Mouse (Mus musculus) gastrocnemius, adult 2 months (tissue): Measurements from ENCODE around the gene Evi2. TPM values are rescaled to one million over a fixed set of nuclear protein-coding genes. Genes with fewer than 3 reads are reported as not detected.
A peak's percentile ranks its signal among the peaks of the same experiment; 100 is the strongest.

ENCODE experiments used
- DNase-seq: peaks from one replicate; pipeline ENCODE4 v3.0.0; 2022
- H3K27ac ChIP-seq: fragments of 200-600 bp; 2 replicates; pipeline ENCODE4 v1.8.1; 2022; ENCODE audit warnings: mild to moderate bottlenecking
- H3K4me3 ChIP-seq: fragments of 200-600 bp; 2 replicates; pipeline ENCODE4 v1.8.1; 2022; ENCODE audit warnings: mild to moderate bottlenecking, moderate library complexity
- CTCF ChIP-seq: fragments of 200-600 bp; IDR thresholded peaks from 2 replicates; pipeline ENCODE4 v1.8.1; 2022; ENCODE audit warnings: antibody characterized with exemption, mild to moderate bottlenecking, moderate library complexity
- intact Hi-C: fragments of 180-260 bp; cut with DNase I; formaldehyde crosslinking; loops from one replicate; pipeline ENCODE4 v1.15.1; 2025
- total RNA-seq, 2 experiments: library from RNA; stranded (reverse); gene quantifications; 2 replicates each; pipeline ENCODE4 v1.2.3; 2021

The Evi2 gene
- total RNA-seq, 2 experiments from 2014 or later, result not detected

GRCm38 (mm10) chr11:79520772-79521171 lies 9.6 kb downstream of the Evi2 start:
- no peak for TF ChIP-seq CTCF
- intact Hi-C loops, result no loop called here
- Histone ChIP-seq H3K4me3 (no peak overlapping the region), H3K27ac (no peak overlapping the region)
- DNase-seq, result no peak

- Histone ChIP-seq H3K4me3 (no peak overlapping the region), H3K27ac (no peak overlapping the region)
- no peak for DNase-seq
- no peak for TF ChIP-seq CTCF
- intact Hi-C loops, result no loop called here
Measured at GRCm38 (mm10) chr11:79519878-79520291, 10.5 kb downstream of the Evi2 start.

GRCm38 (mm10) chr11:79519299-79519698 lies 11.1 kb downstream of the Evi2 start:
- 0 out of 2 replicates have a peak overlapping the region, but pooled peaks have one; percentile 21 for H3K27ac ChIP-seq
- TF ChIP-seq CTCF, result no peak
- DNase-seq, result no peak
- intact Hi-C loops, result no loop called here
- no peak overlapping the region for H3K4me3 ChIP-seq

DNA sequence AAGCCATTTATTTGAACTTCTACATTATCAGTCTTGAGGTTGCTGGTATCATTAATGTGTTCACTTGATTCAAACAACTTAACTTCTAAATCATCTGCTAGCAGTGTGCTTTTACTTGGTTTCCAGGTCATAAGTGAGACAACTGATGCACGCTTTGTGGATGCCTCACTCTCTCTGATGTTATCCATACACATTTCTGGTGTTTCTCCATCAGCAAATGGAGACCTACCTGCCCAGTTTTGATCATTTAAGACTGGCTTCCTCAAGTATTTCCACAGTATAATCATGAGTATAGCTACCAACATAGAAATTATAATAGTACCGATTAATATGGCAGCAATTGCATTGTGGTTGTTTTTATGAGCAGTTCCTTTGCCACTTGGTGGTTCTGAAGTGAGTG lies 14.6 kb downstream of the Evi2 start:
- TF ChIP-seq CTCF, result no peak
- no peak for DNase-seq
- Histone ChIP-seq H3K27ac (no peak overlapping the region), H3K4me3 (no peak overlapping the region)
- intact Hi-C loops, result no loop called here

GRCm38 (mm10) chr11:79515331-79515730 lies 15.1 kb downstream of the Evi2 start:
- no peak for TF ChIP-seq CTCF
- no peak overlapping the region for H3K4me3 ChIP-seq
- H3K27ac ChIP-seq, result no peak overlapping the region
- DNase-seq, result no peak
- intact Hi-C loops, result no loop called here

- no peak for DNase-seq
- no peak overlapping the region for H3K27ac ChIP-seq
- no peak overlapping the region for H3K4me3 ChIP-seq
- no peak for TF ChIP-seq CTCF
- intact Hi-C loops, result no loop called here
Measured at GRCm38 (mm10) chr11:79511970-79512369, 18.4 kb downstream of the Evi2 start.

DNA sequence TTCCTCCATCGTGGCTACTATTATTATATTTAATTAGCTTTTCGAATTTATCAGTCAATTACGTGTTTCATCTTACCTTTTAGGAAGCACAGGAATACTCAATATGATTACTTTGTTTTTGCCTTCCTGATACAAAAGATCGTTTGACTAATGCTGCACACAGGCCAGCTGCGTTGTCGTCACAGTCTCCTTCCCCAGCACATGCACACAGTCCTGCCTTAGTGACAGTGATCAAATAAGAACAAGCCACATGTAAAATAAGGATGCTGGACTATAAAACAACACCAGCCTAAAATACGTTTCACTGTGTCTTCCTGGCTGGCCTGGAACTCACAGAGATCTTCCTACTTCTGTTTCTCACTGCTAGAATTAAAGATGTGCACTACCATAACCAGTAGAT lies 25.9 kb downstream of the Evi2 start:
- H3K4me3 ChIP-seq, result no peak overlapping the region
- DNase-seq, result no peak
- no peak overlapping the region for H3K27ac ChIP-seq
- intact Hi-C loops, result no loop called here
- TF ChIP-seq CTCF, result no peak

DNA sequence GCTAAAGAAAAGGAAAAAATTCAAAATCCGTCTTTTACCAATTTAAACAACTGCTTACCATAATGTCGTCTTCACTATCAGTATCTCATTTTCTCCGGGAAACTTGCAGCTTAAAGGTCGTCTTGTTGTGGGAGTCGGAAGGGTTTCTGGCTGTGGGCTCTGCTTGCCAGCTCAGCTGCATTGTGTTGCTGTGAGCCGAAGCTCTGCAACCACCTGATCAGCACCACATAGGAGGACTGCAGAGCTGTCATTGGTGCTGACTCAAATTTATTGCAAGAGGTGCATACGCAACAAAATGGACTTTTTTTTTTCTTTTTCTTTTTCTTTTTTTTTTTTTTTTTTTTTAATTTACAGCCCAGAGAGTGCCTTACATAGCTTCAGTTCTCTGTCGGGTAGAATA lies 26.5 kb downstream of the Evi2 start, which contains the start of gene Omg:
Omg (minus strand) TSS at position 240 of the 400 bp plus-strand sequence.
- H3K27ac ChIP-seq, result no peak within 1 kb of the TSS
- DNase-seq, result no peak
- intact Hi-C loops, result no loop called here
- no peak within 1 kb of the TSS for H3K4me3 ChIP-seq
- TF ChIP-seq CTCF, result no peak

DNA sequence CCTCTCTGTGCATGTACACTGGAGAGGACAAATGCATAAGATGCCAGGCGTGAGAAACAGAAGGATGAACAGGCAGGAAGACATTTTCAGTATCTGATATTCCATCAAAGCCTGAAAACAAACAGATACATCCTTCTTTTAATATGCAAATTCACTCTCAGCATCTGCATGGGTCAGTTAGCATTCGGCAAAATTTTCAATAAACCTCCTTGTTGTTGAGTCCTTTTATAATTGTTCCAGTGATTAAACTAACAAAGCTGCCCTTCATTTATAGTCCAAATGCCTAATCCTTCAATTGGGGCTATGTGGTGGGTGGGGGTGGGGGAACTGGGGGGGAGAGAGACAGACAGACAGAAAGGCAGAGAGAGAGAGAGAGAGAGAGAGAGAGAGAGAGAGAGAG lies 27.5 kb downstream of the Evi2 start:
- intact Hi-C loops, result no loop called here

DNA sequence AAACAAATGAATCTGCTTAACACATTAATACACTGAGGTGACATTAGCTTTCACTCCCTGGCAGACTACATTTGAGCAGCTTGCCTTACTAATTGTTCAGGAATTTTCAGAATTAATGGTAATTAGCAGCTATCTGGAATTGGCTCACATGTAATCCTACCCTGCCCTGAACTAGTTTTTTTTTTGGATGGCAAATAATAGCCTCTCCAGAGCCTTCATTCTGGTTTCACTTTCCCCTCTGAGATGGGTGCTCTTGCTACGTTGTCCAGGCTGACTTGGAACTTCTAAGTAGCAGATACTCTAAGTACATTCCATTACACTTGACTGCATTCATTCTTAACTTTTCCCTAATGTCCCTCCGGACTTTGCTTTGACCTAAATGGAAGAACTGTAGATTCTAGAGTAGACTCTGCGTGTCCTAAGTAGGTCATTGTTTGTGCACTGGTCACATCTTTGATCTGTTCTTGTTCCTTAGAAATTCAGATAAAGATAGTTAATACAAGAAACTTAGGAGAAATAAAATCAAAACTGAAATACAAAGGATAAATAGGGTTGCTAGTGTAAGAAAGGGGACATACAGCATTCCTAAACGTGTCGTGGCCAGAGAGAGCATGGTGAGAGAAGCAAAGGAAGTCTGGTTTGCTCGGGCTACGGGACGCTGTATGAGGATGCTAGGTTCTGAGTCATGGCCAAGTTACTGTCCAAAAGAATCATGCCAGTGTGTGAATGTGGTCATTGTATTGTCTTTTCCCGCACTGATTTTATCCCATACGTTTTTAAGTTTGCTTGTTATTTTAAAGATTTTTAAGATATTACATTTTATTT lies 35.2 kb downstream of the Evi2 start:
- TF ChIP-seq CTCF, result no peak
- Histone ChIP-seq H3K4me3 (peak overlapping the region; percentile 68), H3K27ac (peak overlapping the region; percentile 72)
- DNase-seq, result no peak
- intact Hi-C loops, result loop anchor here (5.0 kb wide), 1 partner anchor 32 kb away; no protein-coding TSS in a partner anchor

More for the DNA sequence above, 27.5 kb downstream of the Evi2 start:
- H3K27ac ChIP-seq, result no peak overlapping the region
- DNase-seq, result no peak
- no peak for TF ChIP-seq CTCF
- no peak overlapping the region for H3K4me3 ChIP-seq

DNA sequence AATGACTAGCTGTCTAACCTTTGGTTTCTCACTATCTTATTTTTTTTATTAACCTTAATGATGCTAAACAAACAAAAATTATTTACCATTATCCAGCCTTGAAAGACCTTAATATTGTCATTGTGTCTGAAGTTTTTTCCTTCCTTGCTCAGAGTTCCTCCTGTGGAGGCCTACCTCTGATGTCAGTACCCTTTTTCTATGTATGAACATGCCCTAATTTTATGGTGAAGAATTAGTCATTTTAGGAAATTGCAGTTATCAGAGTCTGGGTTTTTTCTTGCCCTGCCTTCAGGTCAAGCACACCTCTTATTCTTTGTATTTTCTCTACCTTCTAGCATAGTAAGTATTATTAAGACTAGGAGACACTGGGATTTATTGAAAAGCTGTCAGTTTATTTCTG lies 45.7 kb downstream of the Evi2 start:
- no peak for TF ChIP-seq CTCF
- Histone ChIP-seq H3K27ac (no peak overlapping the region), H3K4me3 (no peak overlapping the region)
- intact Hi-C loops, result loop anchor here (5.0 kb wide), 1 partner anchor 93 kb away; no protein-coding TSS in a partner anchor
- DNase-seq, result no peak

- DNase-seq, result no peak
- Histone ChIP-seq H3K27ac (no peak overlapping the region), H3K4me3 (no peak overlapping the region)
- no peak for TF ChIP-seq CTCF
- intact Hi-C loops, result loop anchor here (5.0 kb wide), 1 partner anchor 93 kb away; no protein-coding TSS in a partner anchor
Measured at GRCm38 (mm10) chr11:79483876-79484528, 46.4 kb downstream of the Evi2 start.

GRCm38 (mm10) chr11:79483392-79483791 lies 47.0 kb downstream of the Evi2 start:
- H3K27ac ChIP-seq, result no peak overlapping the region
- no peak overlapping the region for H3K4me3 ChIP-seq
- no peak for TF ChIP-seq CTCF
- intact Hi-C loops, result loop anchor here (5.0 kb wide), 1 partner anchor 94 kb away; no protein-coding TSS in a partner anchor
- DNase-seq, result no peak
